28 mouse cellular contexts compared by ENCODE assay signal in the genomic region with DNA sequence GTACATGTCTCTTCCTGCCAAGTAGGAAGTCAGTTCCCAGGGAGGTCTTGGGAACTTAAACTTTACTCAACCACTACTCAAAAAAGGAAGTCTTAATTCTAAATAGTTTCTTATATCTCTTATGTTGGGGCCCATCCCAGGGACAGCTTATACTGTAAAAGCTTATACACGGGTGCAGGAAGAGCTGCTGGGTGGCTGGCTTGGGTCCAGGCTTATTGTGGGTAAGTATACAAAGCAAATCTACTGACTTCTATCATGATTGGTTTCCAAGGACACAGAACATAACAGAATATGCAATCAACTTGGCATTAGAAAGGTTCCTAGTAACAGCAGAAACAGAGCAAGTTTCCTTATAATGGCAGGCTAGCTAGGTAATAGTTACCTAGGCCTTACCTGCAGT. TPM values are rescaled to one million over a fixed set of nuclear protein-coding genes. Genes with fewer than 3 reads are reported as not detected.
DNase-seq lines count a peak whose midpoint lies in the region; ATAC-seq lines count a peak whose summit lies in the region.
"Had no signal": no experiment of that assay in that cellular context is flagged by ENCODE, and none has a peak within 500 bp of the region (broad histone marks: within the 10 kb centered on the region; RNA-seq: fewer than 3 reads in every experiment).

No protein-coding gene starts in this region.

- ATAC-seq in megakaryocyte, adult 5-6 weeks (ENCODE audit: poor library complexity, severe bottlenecking): no peak
- ATAC-seq in megakaryocyte-erythroid progenitor cell, adult 5-6 weeks (replicated peaks; ENCODE audit: low FRiP score, low TSS enrichment, poor library complexity, severe bottlenecking): no peak
- ATAC-seq: CD4-positive, CD25-positive, alpha-beta regulatory T cell, adult 4 months; forebrain, embryonic 14.5 days; forebrain, embryonic 16.5 days had no signal

- peak; percentile 35 for DNase-seq in heart, adult 11 months
- DNase-seq in heart, adult 8-10 months (ENCODE audit: low spot score): no peak
- peak; percentile 33 for DNase-seq in large intestine, adult 2 months (ENCODE audit: low read depth, low spot score)
- DNase-seq: adrenal gland, adult 2 months; adrenal gland, postnatal 10 days; adrenal gland, postnatal 25 days; B cell, adult 2 months; cerebellum, adult 18-20 months; cerebellum, adult 8-10 months; cerebellum, adult 9-11 months; cerebellum, postnatal 14 days; cerebellum, postnatal 36 days; embryo, embryonic 11 days had no signal

- WGBS in large intestine, adult 2 months: 11% methylated on average over 1 of the region's 1 CpGs

RNA-seq across cellular contexts. Expression of gene Gm29735, which starts 1.6 kb away (rescaled TPM):
- total RNA-seq in heart, adult 8-10 months (2022): not detected
- polyA plus RNA-seq in large intestine, adult 2 months (2012; rRNA removed): not detected in 2 replicates
- total RNA-seq in megakaryocyte, adult 5-6 weeks (2015): not detected in 2 replicates
- total RNA-seq in megakaryocyte, adult 5-6 weeks (2017): not detected in 2 replicates
- total RNA-seq in megakaryocyte-erythroid progenitor cell, adult 5-6 weeks (2014; fragmentation: Nextera tagmentation): not detected in 2 replicates
- not detected in 2 replicates for total RNA-seq in megakaryocyte-erythroid progenitor cell, adult 5-6 weeks (2017)
- total RNA-seq: adrenal gland, adult 2 months; adrenal gland, postnatal 10 days; adrenal gland, postnatal 25 days; adrenal gland, postnatal 4 days; CH12.LX; common myeloid progenitor, adult 5-6 weeks; G1E had no signal
- polyA plus RNA-seq: adrenal gland, adult 2 months; CD4-positive, CD25-positive, alpha-beta regulatory T cell, adult 4 months; embryonic facial prominence, embryonic 11.5 days; embryonic facial prominence, embryonic 13.5 days; erythroblast, embryonic 14.5 days; forebrain, embryonic 10.5 days; forebrain, embryonic 12.5 days; forebrain, embryonic 14.5 days; forebrain, embryonic 16.5 days; G1E had no signal

RNA-seq across cellular contexts. Expression of gene Gm4553, which starts 10.2 kb away (rescaled TPM):
- total RNA-seq in heart, adult 8-10 months (2022): not detected
- not detected in 2 replicates for polyA plus RNA-seq in large intestine, adult 2 months (2012; rRNA removed)
- not detected in 2 replicates for total RNA-seq in megakaryocyte, adult 5-6 weeks (2015)
- total RNA-seq in megakaryocyte, adult 5-6 weeks (2017): not detected in 2 replicates
- total RNA-seq in megakaryocyte-erythroid progenitor cell, adult 5-6 weeks (2014; fragmentation: Nextera tagmentation): not detected in 2 replicates
- not detected in 2 replicates for total RNA-seq in megakaryocyte-erythroid progenitor cell, adult 5-6 weeks (2017)
- total RNA-seq: adrenal gland, adult 2 months; adrenal gland, postnatal 10 days; adrenal gland, postnatal 25 days; adrenal gland, postnatal 4 days; CH12.LX; common myeloid progenitor, adult 5-6 weeks; G1E had no signal
- polyA plus RNA-seq: adrenal gland, adult 2 months; CD4-positive, CD25-positive, alpha-beta regulatory T cell, adult 4 months; embryonic facial prominence, embryonic 11.5 days; embryonic facial prominence, embryonic 13.5 days; erythroblast, embryonic 14.5 days; forebrain, embryonic 10.5 days; forebrain, embryonic 12.5 days; forebrain, embryonic 14.5 days; forebrain, embryonic 16.5 days; G1E had no signal

RNA-seq across cellular contexts. Expression of gene Gm45337, which starts 10.9 kb away (rescaled TPM):
- not detected for total RNA-seq in heart, adult 8-10 months (2022)
- polyA plus RNA-seq in large intestine, adult 2 months (2012; rRNA removed): not detected in 2 replicates
- total RNA-seq in megakaryocyte, adult 5-6 weeks (2015): not detected in 2 replicates
- total RNA-seq in megakaryocyte, adult 5-6 weeks (2017): not detected in 2 replicates
- total RNA-seq in megakaryocyte-erythroid progenitor cell, adult 5-6 weeks (2014; fragmentation: Nextera tagmentation): not detected in 2 replicates
- total RNA-seq in megakaryocyte-erythroid progenitor cell, adult 5-6 weeks (2017): not detected in 2 replicates
- total RNA-seq: adrenal gland, adult 2 months; adrenal gland, postnatal 10 days; adrenal gland, postnatal 25 days; adrenal gland, postnatal 4 days; CH12.LX; common myeloid progenitor, adult 5-6 weeks; G1E had no signal
- polyA plus RNA-seq: adrenal gland, adult 2 months; CD4-positive, CD25-positive, alpha-beta regulatory T cell, adult 4 months; embryonic facial prominence, embryonic 11.5 days; embryonic facial prominence, embryonic 13.5 days; erythroblast, embryonic 14.5 days; forebrain, embryonic 10.5 days; forebrain, embryonic 12.5 days; forebrain, embryonic 14.5 days; forebrain, embryonic 16.5 days; G1E had no signal

RNA-seq across cellular contexts. Expression of gene Gm39115, which starts 19.5 kb away (rescaled TPM):
- not detected for total RNA-seq in heart, adult 8-10 months (2022)
- not detected in 2 replicates for polyA plus RNA-seq in large intestine, adult 2 months (2012; rRNA removed)
- not detected in 2 replicates for total RNA-seq in megakaryocyte, adult 5-6 weeks (2015)
- total RNA-seq in megakaryocyte, adult 5-6 weeks (2017): not detected in 2 replicates
- not detected in 2 replicates for total RNA-seq in megakaryocyte-erythroid progenitor cell, adult 5-6 weeks (2014; fragmentation: Nextera tagmentation)
- total RNA-seq in megakaryocyte-erythroid progenitor cell, adult 5-6 weeks (2017): not detected in 2 replicates
- total RNA-seq: adrenal gland, adult 2 months; adrenal gland, postnatal 10 days; adrenal gland, postnatal 25 days; adrenal gland, postnatal 4 days; CH12.LX; common myeloid progenitor, adult 5-6 weeks; G1E had no signal
- polyA plus RNA-seq: adrenal gland, adult 2 months; CD4-positive, CD25-positive, alpha-beta regulatory T cell, adult 4 months; embryonic facial prominence, embryonic 11.5 days; embryonic facial prominence, embryonic 13.5 days; embryonic facial prominence, embryonic 15.5 days; erythroblast, embryonic 14.5 days; forebrain, embryonic 10.5 days; forebrain, embryonic 12.5 days; forebrain, embryonic 14.5 days; forebrain, embryonic 16.5 days; G1E had no signal

RNA-seq across cellular contexts. Expression of gene Krtap5-2, which starts 20.5 kb away (rescaled TPM):
- total RNA-seq in heart, adult 8-10 months (2022): not detected
- polyA plus RNA-seq in large intestine, adult 2 months (2012; rRNA removed): not detected in 2 replicates
- total RNA-seq in megakaryocyte, adult 5-6 weeks (2015): not detected in 2 replicates
- not detected in 2 replicates for total RNA-seq in megakaryocyte, adult 5-6 weeks (2017)
- not detected in 2 replicates for total RNA-seq in megakaryocyte-erythroid progenitor cell, adult 5-6 weeks (2014; fragmentation: Nextera tagmentation)
- total RNA-seq in megakaryocyte-erythroid progenitor cell, adult 5-6 weeks (2017): not detected in 2 replicates
- total RNA-seq: adrenal gland, adult 2 months; adrenal gland, postnatal 10 days; adrenal gland, postnatal 25 days; adrenal gland, postnatal 4 days; CH12.LX; common myeloid progenitor, adult 5-6 weeks; G1E had no signal
- polyA plus RNA-seq: adrenal gland, adult 2 months; CD4-positive, CD25-positive, alpha-beta regulatory T cell, adult 4 months; embryonic facial prominence, embryonic 11.5 days; embryonic facial prominence, embryonic 13.5 days; erythroblast, embryonic 14.5 days; forebrain, embryonic 10.5 days; forebrain, embryonic 12.5 days; forebrain, embryonic 14.5 days; forebrain, embryonic 16.5 days; G1E had no signal
